Mouse (Mus musculus) thymus, adult 2 months (tissue): ENCODE measurements around the gene 1810043G02Rik.

Experiments used
- CTCF ChIP-seq: fragments of 200-500 bp; IDR thresholded peaks from 2 replicates; pipeline ENCODE4 v1.5.1; 2012; ENCODE audit warnings: mild to moderate bottlenecking, control low read depth, low read length, moderate library complexity, borderline replicate concordance; ENCODE audit not compliant: control insufficient read depth, poor library complexity, insufficient read depth; ENCODE audit errors: extremely low read depth
- POLR2A ChIP-seq: fragments of 200-500 bp; IDR thresholded peaks from 2 replicates; pipeline ENCODE4 v1.6.1; 2012; ENCODE audit warnings: mild to moderate bottlenecking, low read length, control low read depth, moderate library complexity; ENCODE audit not compliant: control insufficient read depth, poor library complexity, insufficient read depth; ENCODE audit errors: extremely low read depth

DNA sequence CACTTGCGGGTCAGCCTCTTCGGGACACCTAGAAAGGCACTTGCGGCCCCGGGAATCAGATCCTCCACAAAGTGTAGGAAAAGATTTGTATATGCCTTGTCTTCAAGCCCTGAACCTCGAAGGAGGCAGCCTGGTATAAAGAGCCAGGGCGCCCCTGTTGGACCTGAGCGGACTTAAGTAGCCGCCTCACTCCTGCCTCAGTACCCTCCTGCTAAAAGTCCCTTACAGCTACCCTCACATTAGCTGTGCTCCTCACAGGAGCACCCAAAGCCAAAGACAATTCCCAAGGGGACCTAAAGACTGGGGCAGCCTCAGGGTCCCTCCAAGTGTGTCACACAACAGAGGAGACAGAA is 8.4 kb upstream of the 1810043G02Rik start:
- TF ChIP-seq CTCF (no peak), POLR2A (no peak)
